Mouse (Mus musculus) megakaryocyte progenitor cell, adult 5-6 weeks (primary cell): ENCODE data around the gene Mgat4b. TPM values are rescaled to one million over a fixed set of nuclear protein-coding genes. Genes with fewer than 3 reads are reported as not detected.

ENCODE experiments used
- ATAC-seq: replicated peaks from 2 replicates; pipeline ENCODE4 v1.8.0; 2016; ENCODE audit warnings: mild to moderate bottlenecking, moderate TSS enrichment, inconsistent platforms; ENCODE audit not compliant: poor library complexity
- total RNA-seq, 2 experiments: library from RNA; stranded (forward) in 1 of 2; stranded (reverse) in 1 of 2; fragments of 157-497, 149-512 nt in 1 of 2; fragments of 200-1000 nt in 1 of 2; gene quantifications; 2 replicates each; pipeline versions ENCODE4 v1.2.3 to v1.2.4; 2015 to 2017

Mgat4b gene
- total RNA-seq, 2 experiments from 2014 or later, result 16.2 to 18.9 TPM

GRCm38 (mm10) chr11:50245269-50245668 is 34.6 kb downstream of the Mgat4b start:
- ATAC-seq, result no peak

- ATAC-seq, result no peak
These were observed 37.9 kb downstream of the Mgat4b start for GRCm38 (mm10) chr11:50248473-50249171.

GRCm38 (mm10) chr11:50252166-50252565 is 41.5 kb downstream of the Mgat4b start:
- no peak for ATAC-seq

GRCm38 (mm10) chr11:50252684-50253265 is 42.1 kb downstream of the Mgat4b start:
- no peak for ATAC-seq

- ATAC-seq, result no peak
These were observed 42.7 kb downstream of the Mgat4b start for GRCm38 (mm10) chr11:50253393-50253792.

- ATAC-seq, result no peak
These were observed 43.4 kb downstream of the Mgat4b start for GRCm38 (mm10) chr11:50254010-50254580.

GRCm38 (mm10) chr11:50256615-50257014 is 45.9 kb downstream of the Mgat4b start:
- peak; percentile 48 for ATAC-seq

GRCm38 (mm10) chr11:50258310-50258709 is 47.6 kb downstream of the Mgat4b start:
- no peak for ATAC-seq

GRCm38 (mm10) chr11:50262020-50262419 is 51.3 kb downstream of the Mgat4b start:
- peak; percentile 90 for ATAC-seq

GRCm38 (mm10) chr11:50263198-50263597 is 52.5 kb downstream of the Mgat4b start:
- no peak for ATAC-seq

GRCm38 (mm10) chr11:50265931-50266330 is 55.2 kb downstream of the Mgat4b start:
- no peak for ATAC-seq

- ATAC-seq, result no peak
These were observed 56.3 kb downstream of the Mgat4b start for GRCm38 (mm10) chr11:50266997-50267396.

- peak; percentile 80 for ATAC-seq
These were observed 58.5 kb downstream of the Mgat4b start for GRCm38 (mm10) chr11:50269163-50269562.

GRCm38 (mm10) chr11:50269885-50270284 is 59.2 kb downstream of the Mgat4b start:
- no peak for ATAC-seq

- no peak for ATAC-seq
These were observed 62.1 kb downstream of the Mgat4b start for GRCm38 (mm10) chr11:50272819-50273218.

- 0 out of 2 replicates have a peak, but pooled peaks have one; percentile 9 for ATAC-seq
These were observed 64.4 kb downstream of the Mgat4b start for GRCm38 (mm10) chr11:50275077-50275476.

GRCm38 (mm10) chr11:50275568-50276151 is 65.0 kb downstream of the Mgat4b start:
- peak; percentile 92 for ATAC-seq

- no peak for ATAC-seq
These were observed 66.3 kb downstream of the Mgat4b start for GRCm38 (mm10) chr11:50277025-50277424.

- ATAC-seq, result no peak
These were observed 67.0 kb downstream of the Mgat4b start for GRCm38 (mm10) chr11:50277706-50278105.

- no peak for ATAC-seq
These were observed 68.3 kb downstream of the Mgat4b start for GRCm38 (mm10) chr11:50279005-50279404.

GRCm38 (mm10) chr11:50280053-50280452 is 69.4 kb downstream of the Mgat4b start:
- ATAC-seq, result peak; percentile 50; the same call in 1 of the 2 replicates
